Mouse (Mus musculus): ENCODE measurements around the gene Il18. TPM values are rescaled to one million over a fixed set of nuclear protein-coding genes. Genes with fewer than 3 reads are reported as not detected.

Gene Il18
- polyA plus RNA-seq, 1 experiment from 2014 or later, result 8.5 TPM

DNA sequence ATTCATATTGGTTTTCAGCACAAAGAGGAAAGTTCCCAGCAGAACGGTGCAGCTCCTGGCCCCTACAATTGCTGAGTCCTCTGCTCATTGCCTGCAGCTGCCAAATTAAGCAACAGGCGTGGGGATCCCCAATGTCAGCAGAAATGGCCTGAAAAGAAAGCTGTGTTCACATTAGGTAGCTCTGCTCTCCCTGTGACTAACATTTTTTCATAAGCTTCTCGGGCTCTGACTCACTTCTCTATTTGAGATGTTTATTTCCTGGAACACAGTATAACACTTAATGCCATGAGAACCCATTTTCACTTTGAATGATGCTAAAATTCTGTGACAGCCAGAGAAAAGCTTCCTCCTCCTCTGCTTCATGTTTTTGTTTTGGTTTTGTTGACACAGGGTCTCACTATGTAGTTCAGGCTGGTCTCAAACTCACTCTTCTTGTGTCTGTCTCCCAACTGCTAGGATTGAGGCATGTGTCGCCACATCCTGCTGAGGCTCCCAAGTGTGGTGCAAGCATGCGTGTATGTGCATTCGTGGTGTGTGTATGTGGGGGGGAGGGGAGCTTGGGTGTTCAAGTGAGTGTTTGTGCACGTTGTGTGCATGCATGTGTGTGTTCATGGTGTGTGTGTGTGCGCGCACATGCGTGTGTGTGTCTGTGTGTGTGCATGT, 36.4 kb downstream of the Il18 start:
- H3K4me3 ChIP-seq (ENCODE audit: low read depth, low read length), result no peak overlapping the region
- no peak overlapping the region for H3K4me2 ChIP-seq (replicated peaks; ENCODE audit: low read depth, low read length)

DNA sequence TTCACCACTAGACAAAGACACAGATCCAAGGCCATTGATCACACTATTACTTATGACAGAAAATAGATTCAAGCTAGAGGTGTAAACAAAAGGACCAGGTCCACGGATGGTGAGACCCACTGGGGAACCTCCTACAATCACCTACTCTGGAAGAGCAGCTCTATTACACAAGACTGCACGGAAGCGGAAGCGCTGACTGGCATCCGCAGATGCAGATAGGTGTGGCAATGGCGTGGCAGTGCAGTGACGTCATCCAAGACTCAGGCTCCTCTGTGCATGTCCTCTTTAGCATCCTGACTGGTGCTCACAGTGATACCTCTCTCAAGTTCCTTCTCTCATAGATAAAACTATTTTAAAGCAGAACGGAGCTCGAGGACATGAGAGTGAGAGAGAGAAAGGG, 38.3 kb downstream of the Il18 start:
- no peak overlapping the region for H3K9ac ChIP-seq (ENCODE audit: low read depth, low read length)
- no peaks in the 10 kb centered on the region for H3K4me1 ChIP-seq (replicated peaks; ENCODE audit: control insufficient read depth, insufficient read depth, low read length)
- 91% methylated on average over 9 of the region's 9 CpGs for WGBS
- H3K4me3 ChIP-seq (ENCODE audit: low read depth, low read length), result no peak overlapping the region
- no peak overlapping the region for H3K4me2 ChIP-seq (replicated peaks; ENCODE audit: low read depth, low read length)
- ATAC-seq (ENCODE audit: low FRiP score), result no peak
- no peak for DNase-seq (ENCODE audit: low spot score)
- peaks cover 7% of the 10 kb centered on the region for H3K36me3 ChIP-seq (ENCODE audit: control insufficient read depth, insufficient read depth, low read length)
- H3K9me3 ChIP-seq (ENCODE audit: control insufficient read depth, low read length), result no peaks in the 10 kb centered on the region
- H3K27ac ChIP-seq (ENCODE audit: low read depth, low read length), result no peak overlapping the region
- H3K27me3 ChIP-seq (ENCODE audit: control insufficient read depth, insufficient read depth, low read length), result no peaks in the 10 kb centered on the region

More for the DNA sequence above, 36.4 kb downstream of the Il18 start:
- H3K4me1 ChIP-seq (replicated peaks; ENCODE audit: control insufficient read depth, insufficient read depth, low read length), result no peaks in the 10 kb centered on the region
- no peaks in the 10 kb centered on the region for H3K27me3 ChIP-seq (ENCODE audit: control insufficient read depth, insufficient read depth, low read length)
- ATAC-seq (ENCODE audit: low FRiP score), result no peak
- 79% methylated on average over 10 of the region's 10 CpGs for WGBS
- H3K9me3 ChIP-seq (ENCODE audit: control insufficient read depth, low read length), result no peaks in the 10 kb centered on the region
- H3K27ac ChIP-seq (ENCODE audit: low read depth, low read length), result no peak overlapping the region
- no peak for DNase-seq (ENCODE audit: low spot score)
- H3K36me3 ChIP-seq (ENCODE audit: control insufficient read depth, insufficient read depth, low read length), result no peaks in the 10 kb centered on the region
- H3K9ac ChIP-seq (ENCODE audit: low read depth, low read length), result no peak overlapping the region

DNA sequence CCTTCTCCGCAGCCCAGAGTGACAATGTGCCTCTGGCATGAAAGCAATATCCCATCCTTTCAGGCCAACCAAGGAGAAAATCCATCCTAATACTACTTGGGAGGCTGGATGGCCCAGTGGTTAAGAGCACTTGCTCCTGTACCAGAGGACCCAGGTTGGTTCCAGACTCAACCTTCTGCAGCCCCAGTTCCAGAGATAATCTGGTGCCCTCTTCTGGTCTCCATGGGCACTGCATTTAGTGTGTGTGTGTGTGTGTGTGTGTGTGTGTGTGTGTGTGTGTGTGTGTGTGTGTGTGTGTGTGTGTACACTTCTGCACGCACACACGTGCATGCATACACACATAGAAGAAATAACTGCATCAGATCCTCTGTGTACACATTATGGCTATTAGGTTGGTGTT, 38.9 kb downstream of the Il18 start:
- peaks cover 7% of the 10 kb centered on the region for H3K36me3 ChIP-seq (ENCODE audit: control insufficient read depth, insufficient read depth, low read length)
- H3K4me3 ChIP-seq (ENCODE audit: low read depth, low read length), result no peak overlapping the region
- H3K27ac ChIP-seq (ENCODE audit: low read depth, low read length), result no peak overlapping the region
- no peaks in the 10 kb centered on the region for H3K4me1 ChIP-seq (replicated peaks; ENCODE audit: control insufficient read depth, insufficient read depth, low read length)
- H3K27me3 ChIP-seq (ENCODE audit: control insufficient read depth, insufficient read depth, low read length), result no peaks in the 10 kb centered on the region
- DNase-seq (ENCODE audit: low spot score), result peak; percentile 62
- H3K9me3 ChIP-seq (ENCODE audit: control insufficient read depth, low read length), result no peaks in the 10 kb centered on the region
- ATAC-seq (ENCODE audit: low FRiP score), result no peak
- 80% methylated on average over 3 of the region's 3 CpGs for WGBS
- H3K9ac ChIP-seq (ENCODE audit: low read depth, low read length), result no peak overlapping the region
- no peak overlapping the region for H3K4me2 ChIP-seq (replicated peaks; ENCODE audit: low read depth, low read length)

DNA sequence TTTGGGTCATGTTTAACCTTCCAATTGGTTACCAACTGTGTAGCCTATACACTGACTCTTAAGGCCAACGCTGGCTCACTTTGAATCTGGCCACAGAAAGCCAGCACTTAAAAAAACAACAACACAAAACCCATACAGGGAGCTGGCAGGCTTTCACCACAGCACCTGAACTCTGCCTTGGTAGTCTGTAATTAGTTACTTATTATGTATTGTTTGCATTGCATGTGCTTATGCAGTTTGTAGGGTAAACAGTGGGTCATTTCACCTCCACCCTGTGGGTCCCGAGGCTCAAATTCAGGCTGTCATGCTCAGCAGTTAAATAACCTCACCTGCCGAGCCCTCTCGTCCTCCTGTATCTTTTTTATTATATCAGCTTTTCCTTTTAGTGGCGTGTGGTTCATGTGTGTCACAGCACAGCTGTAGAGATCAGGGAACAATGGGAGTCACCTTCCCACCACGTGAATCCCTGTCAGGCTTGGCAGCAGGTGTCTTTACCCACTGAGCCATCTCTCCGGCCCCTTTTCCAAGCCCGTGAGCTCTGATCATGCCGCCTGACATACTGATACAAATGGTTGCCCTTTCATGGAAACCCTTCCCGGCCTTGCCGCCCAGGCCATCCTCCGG, 40.3 kb downstream of the Il18 start:
- DNase-seq (ENCODE audit: low spot score) (no peak), ATAC-seq (ENCODE audit: low FRiP score) (no peak)
- Histone ChIP-seq H3K9me3 (ENCODE audit: control insufficient read depth, low read length) (no peaks in the 10 kb centered on the region), H3K9ac (ENCODE audit: low read depth, low read length) (no peak overlapping the region), H3K27me3 (ENCODE audit: control insufficient read depth, insufficient read depth, low read length) (no peaks in the 10 kb centered on the region), H3K27ac (ENCODE audit: low read depth, low read length) (no peak overlapping the region), H3K36me3 (ENCODE audit: control insufficient read depth, insufficient read depth, low read length) (peaks cover 7% of the 10 kb centered on the region), H3K4me1 (replicated peaks; ENCODE audit: control insufficient read depth, insufficient read depth, low read length) (no peaks in the 10 kb centered on the region), H3K4me2 (replicated peaks; ENCODE audit: low read depth, low read length) (no peak overlapping the region), H3K4me3 (ENCODE audit: low read depth, low read length) (no peak overlapping the region)
- WGBS, result 81% methylated on average over 12 of the region's 12 CpGs

DNA sequence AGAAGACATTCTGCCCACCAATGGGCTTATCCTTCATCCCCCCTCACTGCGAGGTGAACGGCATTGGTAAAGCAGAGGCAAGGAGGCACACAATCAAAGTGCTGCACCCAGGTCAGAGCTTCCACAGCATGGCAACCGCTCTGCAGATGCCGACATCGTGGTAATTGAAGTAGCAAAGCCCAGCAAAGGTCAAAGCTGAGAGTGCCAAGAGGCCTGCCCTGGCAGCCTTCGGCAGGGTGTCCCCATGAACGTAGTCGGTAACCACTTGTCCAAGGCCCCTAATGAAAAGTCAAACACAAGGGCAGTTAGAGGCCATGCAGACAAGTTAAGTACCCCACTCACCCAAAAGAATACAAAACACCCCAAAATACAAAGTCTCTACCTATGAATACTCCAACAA, 42.3 kb downstream of the Il18 start:
- Histone ChIP-seq H3K4me2 (replicated peaks; ENCODE audit: low read depth, low read length) (no peak overlapping the region), H3K27me3 (ENCODE audit: control insufficient read depth, insufficient read depth, low read length) (no peaks in the 10 kb centered on the region), H3K27ac (ENCODE audit: low read depth, low read length) (no peak overlapping the region), H3K4me3 (ENCODE audit: low read depth, low read length) (no peak overlapping the region), H3K9me3 (ENCODE audit: control insufficient read depth, low read length) (no peaks in the 10 kb centered on the region), H3K9ac (ENCODE audit: low read depth, low read length) (no peak overlapping the region), H3K4me1 (replicated peaks; ENCODE audit: control insufficient read depth, insufficient read depth, low read length) (no peaks in the 10 kb centered on the region), H3K36me3 (ENCODE audit: control insufficient read depth, insufficient read depth, low read length) (peaks cover 7% of the 10 kb centered on the region)
- ATAC-seq (ENCODE audit: low FRiP score) (no peak), DNase-seq (ENCODE audit: low spot score) (no peak)
- WGBS, result 96% methylated on average over 8 of the region's 8 CpGs

DNA sequence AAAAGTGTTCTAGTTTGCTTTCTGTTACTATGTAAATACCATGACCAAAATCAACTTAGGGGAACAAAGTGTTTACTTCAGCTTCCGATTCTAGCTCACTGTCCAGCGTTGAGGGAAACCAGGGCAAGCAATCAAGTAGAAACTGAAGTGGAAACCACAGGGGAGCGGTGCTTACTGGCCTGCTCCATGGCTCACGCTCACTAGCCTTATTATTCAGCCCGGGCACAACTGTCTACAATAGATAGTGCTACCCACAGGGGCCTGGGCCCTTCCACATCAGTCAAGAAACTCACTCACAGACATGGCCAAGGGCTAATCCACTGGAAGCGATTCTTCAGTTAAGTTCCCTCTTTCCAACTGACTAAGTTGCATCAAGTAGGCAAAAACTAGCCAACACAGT, 46.9 kb downstream of the Il18 start:
- Histone ChIP-seq H3K27me3 (ENCODE audit: control insufficient read depth, insufficient read depth, low read length) (no peaks in the 10 kb centered on the region), H3K36me3 (ENCODE audit: control insufficient read depth, insufficient read depth, low read length) (peaks cover 6% of the 10 kb centered on the region), H3K4me3 (ENCODE audit: low read depth, low read length) (no peak overlapping the region), H3K27ac (ENCODE audit: low read depth, low read length) (no peak overlapping the region), H3K9me3 (ENCODE audit: control insufficient read depth, low read length) (no peaks in the 10 kb centered on the region), H3K4me1 (replicated peaks; ENCODE audit: control insufficient read depth, insufficient read depth, low read length) (no peaks in the 10 kb centered on the region), H3K4me2 (replicated peaks; ENCODE audit: low read depth, low read length) (no peak overlapping the region), H3K9ac (ENCODE audit: low read depth, low read length) (no peak overlapping the region)
- 89% methylated on average over 6 of the region's 6 CpGs for WGBS
- DNase-seq (ENCODE audit: low spot score) (no peak), ATAC-seq (ENCODE audit: low FRiP score) (no peak)

DNA sequence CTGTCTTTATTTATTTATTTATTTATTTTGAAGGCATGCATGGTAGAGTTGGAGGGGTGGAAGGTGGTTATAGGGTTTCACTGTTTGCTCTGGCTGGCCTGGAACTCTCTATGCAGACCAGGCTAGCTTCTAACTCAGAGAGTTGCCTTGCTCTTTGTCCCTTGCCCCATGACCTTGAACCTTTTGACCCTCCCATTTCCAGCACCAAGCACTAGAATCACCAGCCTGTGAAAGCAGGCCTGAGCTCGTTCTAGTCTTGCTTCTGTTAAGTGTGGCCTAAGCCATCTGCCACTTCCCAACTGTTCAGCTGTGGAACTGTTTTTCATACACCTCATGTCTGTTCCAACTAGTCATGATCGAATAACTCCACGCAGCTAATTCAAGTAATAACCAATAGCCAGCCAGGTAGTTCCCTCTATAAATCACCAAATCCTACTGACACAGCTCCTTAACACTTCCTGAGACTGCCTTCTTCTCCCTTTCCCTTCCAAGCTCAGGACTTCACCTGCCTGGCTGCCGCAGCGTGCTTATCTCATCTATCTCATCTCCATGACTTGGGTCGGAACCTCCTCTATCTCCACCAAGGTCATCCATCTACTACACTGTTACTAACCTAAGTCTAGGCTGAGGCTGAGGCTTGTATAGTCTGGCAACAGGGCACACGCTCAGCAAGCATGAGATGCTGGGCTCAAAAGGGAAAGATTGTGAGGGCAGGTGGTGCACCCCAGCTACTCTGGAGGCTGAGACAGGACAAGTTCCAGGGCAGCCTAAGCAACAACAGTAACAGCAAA, 47.6 kb downstream of the Il18 start:
- Histone ChIP-seq H3K27me3 (ENCODE audit: control insufficient read depth, insufficient read depth, low read length) (no peaks in the 10 kb centered on the region), H3K36me3 (ENCODE audit: control insufficient read depth, insufficient read depth, low read length) (no peaks in the 10 kb centered on the region; the same call in 1 of the 2 replicates), H3K4me1 (replicated peaks; ENCODE audit: control insufficient read depth, insufficient read depth, low read length) (no peaks in the 10 kb centered on the region), H3K9ac (ENCODE audit: low read depth, low read length) (no peak overlapping the region), H3K4me2 (replicated peaks; ENCODE audit: low read depth, low read length) (peak overlapping the region; percentile 55), H3K9me3 (ENCODE audit: control insufficient read depth, low read length) (no peaks in the 10 kb centered on the region), H3K27ac (ENCODE audit: low read depth, low read length) (no peak overlapping the region), H3K4me3 (ENCODE audit: low read depth, low read length) (peak overlapping the region; percentile 84; the same call in 1 of the 2 replicates)
- ATAC-seq (ENCODE audit: low FRiP score), result no peak
- DNase-seq (ENCODE audit: low spot score), result no peak
- 87% methylated on average over 7 of the region's 7 CpGs for WGBS

DNA sequence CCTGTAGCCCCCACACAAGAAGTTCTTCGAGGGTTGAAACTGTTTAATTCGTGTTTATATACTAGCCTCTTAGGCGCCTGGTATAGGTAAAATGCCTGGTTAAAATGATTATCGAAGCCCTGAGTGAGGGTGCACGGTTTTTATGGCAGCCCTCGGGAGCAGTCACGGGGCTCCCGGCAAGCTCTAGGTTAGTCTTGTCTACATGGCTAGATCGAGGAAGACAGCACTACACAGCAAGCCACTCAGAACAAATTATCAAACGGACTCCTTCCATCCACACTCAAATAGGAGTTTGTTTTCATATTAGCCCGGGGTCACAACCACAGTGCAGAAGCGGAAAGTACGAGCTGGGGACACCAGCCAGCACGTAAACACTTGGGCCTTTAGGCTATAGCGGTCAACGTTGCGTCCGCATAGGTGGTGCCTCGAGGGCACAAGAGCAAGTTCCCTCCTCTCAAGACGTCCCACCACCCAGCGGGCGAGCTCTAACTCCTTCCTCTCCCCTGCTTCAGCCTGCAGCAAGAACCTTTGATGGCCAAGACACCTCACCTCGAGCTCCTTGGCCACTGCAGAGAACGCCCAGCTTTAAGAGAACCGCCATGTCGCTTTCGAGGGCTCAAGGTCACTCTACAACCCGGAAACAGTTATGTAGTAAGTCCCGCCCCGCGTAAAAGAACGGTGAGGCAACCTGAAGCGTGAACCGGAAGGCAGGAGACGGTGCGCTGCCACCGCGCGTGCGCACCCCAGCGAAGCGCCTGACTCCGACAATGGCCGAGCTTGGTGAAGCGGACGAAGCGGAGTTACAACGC, 48.8 kb downstream of the Il18 start, which contains the start of the genes Sdhd and Timm8b:
Sdhd (minus strand) TSS at position 624 of the 809 bp plus-strand sequence.
Timm8b (plus strand) TSS at position 722 of the 809 bp plus-strand sequence.
- H3K4me2 ChIP-seq (replicated peaks; ENCODE audit: low read depth, low read length), result peak within 1 kb of the TSS; percentile 55
- H3K9ac ChIP-seq (ENCODE audit: low read depth, low read length), result peak within 1 kb of the TSS; percentile 89
- no peaks in the 10 kb centered on the region for H3K27me3 ChIP-seq (ENCODE audit: control insufficient read depth, insufficient read depth, low read length)
- H3K27ac ChIP-seq (ENCODE audit: low read depth, low read length), result peak within 1 kb of the TSS; percentile 80
- WGBS, result 1% methylated on average over 48 of the region's 48 CpGs
- no peaks in the 10 kb centered on the region for H3K9me3 ChIP-seq (ENCODE audit: control insufficient read depth, low read length)
- no peaks in the 10 kb centered on the region for H3K36me3 ChIP-seq (ENCODE audit: control insufficient read depth, insufficient read depth, low read length)
- no peaks in the 10 kb centered on the region for H3K4me1 ChIP-seq (replicated peaks; ENCODE audit: control insufficient read depth, insufficient read depth, low read length)
- peak; percentile 98 for ATAC-seq (ENCODE audit: low FRiP score)
- peak; percentile 95 for DNase-seq (ENCODE audit: low spot score)
- peak within 1 kb of the TSS; percentile 84 for H3K4me3 ChIP-seq (ENCODE audit: low read depth, low read length)

Measured in hindbrain, embryonic 11.5 days (tissue).